Mouse (Mus musculus) heart, postnatal 0 days (tissue): ENCODE measurements at regions not wholly inside any gene's neighbourhood (a gene's known extent, or its start where the extent isn't known, plus 50 kb on each side); places are given as distances from the start of the nearest gene placed in this dataset.

Experiments
- CTCF ChIP-seq: IDR thresholded peaks from 2 replicates; pipeline ENCODE4 v1.5.1; 2016; ENCODE audit warnings: antibody characterized with exemption, control low read depth, low read depth
- EP300 ChIP-seq: IDR thresholded peaks from 2 replicates; pipeline ENCODE4 v1.6.1; 2016; ENCODE audit warnings: antibody characterized with exemption, low read depth

GRCm38 (mm10) chr10:92308643-92309042 lies 413.6 kb downstream of the Nedd1 start:
- no peak for TF ChIP-seq CTCF
- no peak for TF ChIP-seq EP300
